Mouse (Mus musculus) left cerebral cortex, adult 11 months (tissue): ENCODE data around the gene Traf4.

Experiments
- DNase-seq: peaks from one replicate; pipeline ENCODE4 v3.0.0; 2022; ENCODE audit warnings: low spot score

Gene Traf4

DNA sequence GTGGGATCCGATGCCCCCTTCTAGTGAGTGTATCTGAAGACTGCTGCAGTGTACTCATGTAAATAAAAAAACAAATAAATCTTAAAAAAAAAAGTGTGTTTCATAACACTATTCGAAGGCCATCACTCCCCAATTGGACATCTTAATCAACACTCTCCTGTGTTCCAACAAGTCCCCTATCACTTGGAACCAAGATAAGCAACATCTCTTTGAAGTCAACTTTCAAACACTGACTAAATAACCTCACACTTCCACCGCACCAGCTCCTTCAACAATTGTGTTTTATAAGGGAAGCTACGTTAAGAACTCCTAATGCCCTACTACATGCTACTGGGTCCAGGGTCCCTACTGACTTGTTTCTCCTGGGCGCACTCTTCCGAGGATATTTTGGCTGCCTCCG is 17.1 kb upstream of the Traf4 start:
- no peak for DNase-seq

DNA sequence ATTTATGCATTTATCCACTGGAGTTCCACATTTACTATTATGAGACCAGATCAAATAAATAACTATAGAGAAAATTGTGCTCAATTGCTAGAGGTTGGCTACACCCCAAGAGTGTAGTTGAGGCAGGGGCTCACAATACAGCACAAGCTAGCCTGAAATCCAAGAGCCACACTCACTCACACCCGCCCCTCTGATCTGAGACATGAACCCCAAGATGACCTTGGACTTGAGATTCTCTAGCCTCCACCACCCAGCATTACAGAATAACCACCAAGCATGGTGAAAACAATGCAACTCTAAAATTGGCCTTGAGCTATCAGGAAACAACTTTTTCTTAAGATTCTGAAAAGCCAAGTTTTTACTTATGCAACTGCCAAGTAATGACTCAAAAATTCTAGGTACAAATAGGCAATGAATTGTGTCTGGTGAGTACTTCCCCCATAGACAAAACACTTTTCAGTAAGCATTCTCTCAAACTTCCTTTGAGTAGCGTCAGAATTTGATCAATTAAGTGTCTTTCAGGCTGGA is 16.5 kb upstream of the Traf4 start:
- DNase-seq = no peak

DNA sequence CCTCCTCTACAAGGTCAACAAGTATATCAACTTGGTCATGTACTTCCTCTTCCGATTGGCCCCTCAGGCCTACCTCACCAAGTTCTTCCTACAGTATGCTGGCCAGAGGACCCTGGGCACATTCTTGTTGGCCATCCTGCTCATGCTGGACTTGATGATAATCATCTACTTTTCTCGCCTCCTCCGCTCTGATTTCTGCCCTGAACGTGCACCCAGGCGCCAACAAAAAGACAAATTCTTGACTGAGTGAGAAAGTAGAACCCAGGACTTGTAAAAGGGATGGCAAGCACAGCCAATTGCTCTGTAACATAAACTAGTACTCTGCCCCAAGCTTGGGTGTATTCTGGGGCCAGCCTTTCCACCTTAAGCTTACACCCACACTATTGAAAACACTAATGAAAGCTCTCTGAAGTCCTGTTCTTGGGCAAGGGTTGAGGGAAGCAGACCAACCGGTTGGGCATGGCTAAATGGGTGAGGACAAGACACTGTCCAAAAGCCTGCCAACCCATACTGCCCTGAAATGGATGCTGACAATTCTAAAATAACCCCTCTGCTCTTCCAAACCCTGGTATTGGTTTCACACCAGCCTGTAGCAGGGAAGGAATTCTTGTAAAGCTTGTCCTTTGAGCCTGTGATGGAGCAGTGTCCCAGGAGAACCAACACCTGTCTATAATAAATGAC is 14.8 kb upstream of the Traf4 start:
- no peak for DNase-seq

DNA sequence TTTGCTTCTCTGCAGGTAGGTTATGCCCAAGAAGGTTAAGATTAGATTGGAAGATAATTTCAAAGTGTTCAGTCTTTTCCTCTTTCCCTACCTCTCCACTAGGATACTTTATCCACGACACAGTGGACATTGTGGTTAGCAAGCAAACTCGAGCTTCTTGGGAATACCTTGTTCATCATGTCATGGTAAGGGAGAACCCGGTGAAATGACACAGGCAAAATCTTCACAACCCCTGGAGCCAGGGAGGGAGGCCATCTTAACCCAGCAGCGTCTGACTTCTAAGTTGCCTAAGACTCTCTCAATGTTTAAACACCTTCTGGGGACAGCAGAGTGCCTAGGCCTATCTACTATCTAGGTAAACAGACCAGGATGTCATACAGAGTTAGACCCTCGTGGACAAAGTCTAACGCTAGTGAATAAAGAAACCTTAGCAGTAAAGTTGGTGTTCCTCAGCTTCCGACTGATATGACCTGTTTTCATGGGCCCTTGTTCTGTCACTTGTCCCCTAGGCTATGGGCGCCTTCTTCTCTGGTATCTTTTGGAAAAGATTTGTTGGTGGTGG is 14.1 kb upstream of the Traf4 start:
- no peak for DNase-seq

DNA sequence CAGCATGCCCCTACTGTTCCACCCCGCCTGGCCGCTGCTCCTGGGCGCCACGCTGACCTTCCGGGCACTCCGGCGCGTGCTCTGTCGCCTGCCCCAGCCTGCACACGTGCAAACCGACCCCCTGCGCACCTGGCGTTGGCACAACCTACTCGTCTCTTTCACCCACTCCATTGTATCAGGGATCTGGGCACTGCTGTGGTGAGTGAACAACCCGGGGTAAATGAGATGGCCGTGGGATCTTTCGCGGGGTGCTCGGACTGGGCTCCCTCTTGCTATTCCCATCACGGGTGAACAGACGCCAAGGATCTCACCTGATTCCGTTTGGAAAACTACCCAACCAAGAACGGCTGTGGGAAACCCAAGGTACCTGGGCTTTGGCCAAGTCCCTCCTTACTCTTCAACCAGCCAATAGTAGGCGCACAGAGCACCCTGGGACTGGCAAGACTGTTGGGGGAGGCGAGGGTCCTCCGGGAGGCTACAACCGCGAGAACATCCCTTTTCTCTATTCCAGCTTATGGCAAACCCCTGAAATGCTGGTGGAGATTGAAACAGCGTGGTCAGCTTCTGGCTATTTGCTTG is 13.6 kb upstream of the Traf4 start:
- DNase-seq = no peak

DNA sequence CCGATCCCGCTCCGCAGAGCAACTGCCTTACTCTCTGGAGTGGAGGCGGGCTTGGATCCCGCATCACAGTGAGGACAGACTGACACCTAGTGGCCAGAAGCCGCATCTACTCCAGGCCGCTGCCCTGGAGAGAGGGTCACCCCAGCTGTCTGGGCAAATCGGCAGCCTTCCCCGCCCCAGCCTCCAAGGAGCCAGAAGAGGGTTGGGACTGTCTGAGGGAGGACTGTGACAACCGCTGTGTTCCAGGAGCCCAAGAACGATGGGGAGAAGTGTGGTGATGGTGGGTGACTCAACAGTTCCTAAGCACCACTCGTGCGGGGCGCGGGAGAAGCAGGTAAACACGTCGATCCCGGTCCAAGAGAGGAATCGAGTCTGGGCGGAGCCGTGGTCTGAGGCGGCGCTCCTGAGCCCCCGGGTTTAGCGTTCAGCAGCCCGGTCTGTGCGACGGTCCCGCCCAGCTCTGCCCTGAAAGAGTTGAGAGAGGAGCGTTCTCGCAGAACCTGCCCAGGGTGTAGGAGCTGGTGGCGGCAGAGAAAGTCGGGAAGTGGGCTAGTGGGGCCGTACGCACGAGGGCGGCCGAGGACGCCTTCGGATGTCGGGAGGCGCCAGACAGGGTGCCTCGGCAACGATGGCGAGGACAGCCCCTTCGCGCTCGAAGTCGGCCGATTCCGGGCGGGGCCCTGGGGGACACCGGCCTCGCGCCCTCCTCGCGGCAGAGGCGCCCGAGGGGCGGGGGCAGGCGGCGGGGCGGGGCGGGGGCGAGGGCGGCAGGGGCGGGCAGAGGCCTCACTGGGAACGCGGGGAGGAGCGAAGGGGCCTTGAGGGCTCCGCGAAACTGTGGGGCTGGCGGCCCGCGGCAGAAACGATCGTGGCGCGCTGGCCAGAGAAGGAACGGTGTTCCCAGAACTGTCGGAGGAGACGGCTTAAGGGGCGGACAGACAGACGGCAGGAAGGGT is 12.8 kb upstream of the Traf4 start:
- peak; percentile 90 for DNase-seq

DNA sequence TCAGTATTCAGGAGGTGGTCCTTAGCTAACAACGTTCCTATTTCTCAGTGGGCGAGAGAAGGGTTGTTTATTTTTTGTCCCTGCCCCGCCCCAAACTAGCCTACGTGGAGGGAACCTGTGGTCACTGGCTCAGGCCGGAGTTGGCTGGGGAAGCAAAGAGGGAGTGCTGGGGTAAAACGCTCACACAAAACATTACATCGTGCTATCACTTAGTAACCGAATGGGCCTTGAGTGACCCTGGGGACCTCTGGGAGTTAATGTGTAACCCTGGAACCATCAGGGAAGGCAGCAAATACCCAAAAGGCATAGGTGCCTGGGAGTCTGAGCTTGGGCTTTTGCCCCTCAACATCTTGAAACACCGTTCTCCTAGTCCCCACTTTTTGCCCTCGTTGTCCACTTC is 12.0 kb upstream of the Traf4 start:
- no peak for DNase-seq

DNA sequence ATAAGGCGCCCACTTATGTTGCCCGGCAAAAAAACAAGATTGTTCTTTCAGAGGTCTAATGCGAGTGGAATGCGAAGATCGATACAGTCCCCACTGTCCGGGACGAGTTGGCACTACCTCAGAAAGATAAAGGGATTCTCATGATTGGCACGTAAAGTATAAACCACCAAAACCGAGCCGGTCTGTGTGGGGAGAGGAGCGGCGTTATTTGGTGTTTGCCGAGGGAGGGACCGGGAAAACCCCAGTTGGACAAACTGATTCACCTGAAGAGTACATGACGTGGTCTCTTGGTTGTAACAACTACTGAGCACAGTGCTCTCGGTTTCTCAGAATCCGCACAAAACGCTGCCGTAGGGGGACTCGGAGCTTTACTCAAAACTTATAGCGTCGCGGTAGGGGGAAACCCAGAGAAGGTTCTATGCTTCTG is 11.5 kb upstream of the Traf4 start:
- no peak for DNase-seq

DNA sequence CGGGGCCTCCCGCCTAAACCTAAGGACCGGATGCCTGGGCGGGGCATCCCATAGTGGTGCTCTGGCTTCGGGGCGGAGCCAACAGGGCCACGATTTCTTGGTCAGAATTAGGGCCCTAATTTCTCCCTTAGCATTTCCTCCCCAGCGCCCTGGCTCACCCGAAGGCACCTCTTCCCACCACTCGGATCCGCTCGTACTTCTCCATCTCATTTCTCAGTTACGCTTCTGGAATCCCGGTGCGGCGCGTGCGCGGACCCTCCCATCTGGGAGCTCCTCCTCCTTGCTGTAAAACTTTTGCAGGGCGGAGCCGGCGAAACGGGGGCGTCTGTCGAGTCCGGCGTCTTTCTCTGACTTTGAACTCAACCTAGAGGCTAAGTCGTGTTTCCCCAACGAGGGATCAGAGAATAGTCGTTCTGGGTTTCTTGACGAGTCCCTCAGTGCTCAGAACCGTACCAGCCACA is 11.0 kb upstream of the Traf4 start, which contains the start of the genes Nek8 and Tlcd1:
TSS of gene Nek8 (minus strand) at position 274 of the 461 bp plus-strand sequence.
TSS of gene Tlcd1 (plus strand) at position 310 of the 461 bp plus-strand sequence.
- DNase-seq = peak; percentile 72

DNA sequence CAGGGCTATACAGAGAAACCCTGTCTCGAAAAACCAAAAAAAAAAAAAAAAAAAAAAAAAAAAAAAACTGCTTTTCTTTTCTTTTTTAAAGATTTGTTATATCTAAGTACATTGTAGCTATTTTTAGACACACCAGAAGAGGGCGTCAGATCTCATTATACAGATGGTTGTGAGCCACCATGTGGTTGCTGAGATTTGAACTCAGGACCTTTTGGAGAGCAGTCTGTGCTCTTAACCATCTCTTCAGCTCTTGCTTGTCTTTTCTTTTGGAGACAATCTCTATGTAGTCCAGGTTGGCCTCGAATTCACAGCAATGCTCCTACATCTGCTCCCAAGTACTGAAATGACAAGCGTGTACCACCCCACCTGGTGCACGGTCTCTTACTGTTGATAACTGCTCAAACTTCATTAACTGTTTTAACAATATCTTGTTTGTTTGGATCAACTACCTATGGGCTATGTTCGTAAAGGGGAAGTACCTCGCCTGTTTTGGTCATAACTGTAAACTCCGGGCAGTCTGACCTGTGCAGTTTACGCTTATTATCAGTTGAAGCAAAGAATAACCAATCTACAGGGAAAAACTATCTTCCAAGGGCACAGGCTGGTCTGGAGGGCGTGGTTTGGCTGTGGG is 10.5 kb upstream of the Traf4 start:
- no peak for DNase-seq

DNA sequence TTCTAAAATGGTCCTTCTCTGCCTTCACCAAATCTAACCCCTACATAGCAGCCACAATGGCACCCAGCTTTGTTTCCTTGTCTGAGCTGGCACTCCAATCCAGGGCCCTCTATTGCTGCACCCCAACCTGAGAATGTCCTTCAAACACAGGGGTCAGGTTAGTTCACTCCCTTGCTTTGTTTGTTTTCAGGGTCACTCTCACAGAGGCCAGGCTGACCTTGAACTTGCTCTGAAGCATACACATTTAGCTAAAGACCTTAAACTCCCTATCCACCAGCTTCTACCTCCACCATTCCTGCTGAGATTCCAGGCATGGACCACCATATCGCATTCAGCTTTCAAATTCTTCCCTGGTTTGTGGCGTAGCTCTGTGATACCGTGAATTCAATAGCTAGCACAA is 9.1 kb upstream of the Traf4 start:
- DNase-seq = no peak

DNA sequence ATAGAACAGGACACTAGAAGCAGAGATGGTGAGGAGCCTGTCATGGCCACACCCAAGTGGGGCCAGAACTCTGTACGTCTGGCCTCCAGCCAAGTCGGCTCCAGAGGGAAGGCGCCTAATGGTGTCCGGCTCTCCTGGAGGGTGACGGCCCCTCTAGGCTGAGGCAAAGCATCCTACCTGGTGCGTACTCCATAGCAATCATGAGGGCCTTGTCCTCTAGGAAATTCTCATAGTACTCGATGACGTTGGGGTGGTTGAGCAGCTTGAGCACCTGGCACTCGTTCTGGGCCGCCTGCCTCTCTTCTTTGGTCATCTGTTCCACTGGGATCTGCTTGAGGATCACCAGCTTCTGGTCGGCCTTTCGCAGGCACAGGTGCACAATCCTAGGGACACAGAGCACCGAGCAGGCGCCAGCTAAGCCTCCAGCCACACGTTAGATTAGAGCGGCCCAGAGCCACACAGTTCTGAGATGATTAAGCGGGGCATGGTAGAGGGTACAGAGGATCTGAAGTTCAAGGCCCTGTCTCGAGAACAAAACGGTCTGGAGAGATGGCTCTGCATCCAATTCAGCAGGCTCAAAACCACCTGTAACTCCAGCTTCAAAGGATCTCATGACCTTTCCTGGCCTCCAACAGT is 7.5 kb upstream of the Traf4 start:
- DNase-seq = no peak

DNA sequence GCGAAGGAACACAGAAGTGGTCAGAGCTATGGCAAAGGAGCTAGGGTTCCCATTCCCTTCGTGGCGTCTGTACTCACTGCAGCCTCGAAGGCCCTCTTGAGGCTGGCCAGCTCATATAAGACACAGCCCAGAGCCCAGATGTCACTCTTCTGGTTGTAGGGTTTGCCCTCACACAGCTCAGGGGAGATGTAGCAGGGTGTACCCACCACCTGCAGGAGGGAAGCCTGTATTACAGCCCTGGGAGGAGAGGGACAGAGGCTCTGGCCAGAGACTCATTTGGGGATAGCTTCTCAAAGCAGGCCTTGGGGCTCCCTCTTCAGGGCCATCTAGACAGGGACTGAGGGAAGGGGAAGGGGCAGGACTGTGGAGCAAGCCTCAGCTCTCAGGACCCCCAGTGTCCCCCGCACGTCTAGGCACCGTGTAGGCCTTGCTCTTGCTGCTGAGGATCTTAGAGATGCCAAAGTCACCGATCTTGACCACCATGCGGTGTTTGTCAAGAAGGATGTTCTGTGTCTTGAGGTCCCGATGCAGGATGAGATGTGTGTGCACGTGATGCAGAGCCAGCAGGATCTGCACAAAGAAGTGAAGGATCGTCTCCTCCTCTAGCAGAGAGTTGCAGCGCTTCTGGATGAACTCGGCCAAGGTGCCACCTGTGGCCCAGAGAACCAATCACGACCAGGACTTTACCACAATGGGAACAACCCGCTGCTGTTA is 6.8 kb upstream of the Traf4 start:
- no peak for DNase-seq

DNA sequence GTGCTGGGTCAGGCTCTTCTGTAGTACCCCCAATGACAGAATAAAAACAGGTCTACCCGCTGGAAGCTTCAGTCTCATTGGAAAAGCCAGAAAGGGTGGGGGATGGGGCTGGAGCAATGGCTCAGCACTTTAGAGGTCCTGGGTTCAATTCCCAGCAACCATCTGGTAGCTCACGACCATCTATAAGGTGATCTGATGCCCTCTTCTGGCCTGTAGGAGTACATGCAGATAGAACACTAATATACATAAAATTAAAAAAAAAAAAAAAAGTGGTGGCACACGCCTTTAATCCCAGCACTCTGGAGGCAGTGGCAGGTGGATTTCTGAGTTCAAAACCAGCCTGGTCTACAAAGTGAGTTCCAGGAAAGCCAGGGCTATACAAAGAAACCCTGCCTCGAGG is 5.9 kb upstream of the Traf4 start:
- DNase-seq = no peak

DNA sequence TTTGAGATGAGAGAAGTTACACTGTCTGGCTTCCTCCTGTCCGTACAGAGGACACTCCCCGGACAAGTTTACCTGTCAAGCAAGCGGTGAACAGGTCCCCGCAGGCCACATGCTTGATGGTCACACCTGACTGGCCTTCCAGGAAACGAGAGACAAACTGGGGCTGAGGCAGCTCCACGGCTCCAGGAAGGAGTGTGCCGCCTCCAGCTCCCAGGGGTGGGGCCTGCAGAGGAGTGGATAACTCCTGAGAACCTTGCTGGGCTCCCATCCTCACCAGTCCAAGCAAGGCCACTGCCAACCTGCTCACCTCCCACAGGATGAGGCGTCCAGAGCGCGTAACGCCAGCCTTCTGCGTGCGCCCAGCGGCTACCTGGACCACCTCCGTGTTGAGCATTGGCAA is 4.9 kb upstream of the Traf4 start:
- no peak for DNase-seq

DNA sequence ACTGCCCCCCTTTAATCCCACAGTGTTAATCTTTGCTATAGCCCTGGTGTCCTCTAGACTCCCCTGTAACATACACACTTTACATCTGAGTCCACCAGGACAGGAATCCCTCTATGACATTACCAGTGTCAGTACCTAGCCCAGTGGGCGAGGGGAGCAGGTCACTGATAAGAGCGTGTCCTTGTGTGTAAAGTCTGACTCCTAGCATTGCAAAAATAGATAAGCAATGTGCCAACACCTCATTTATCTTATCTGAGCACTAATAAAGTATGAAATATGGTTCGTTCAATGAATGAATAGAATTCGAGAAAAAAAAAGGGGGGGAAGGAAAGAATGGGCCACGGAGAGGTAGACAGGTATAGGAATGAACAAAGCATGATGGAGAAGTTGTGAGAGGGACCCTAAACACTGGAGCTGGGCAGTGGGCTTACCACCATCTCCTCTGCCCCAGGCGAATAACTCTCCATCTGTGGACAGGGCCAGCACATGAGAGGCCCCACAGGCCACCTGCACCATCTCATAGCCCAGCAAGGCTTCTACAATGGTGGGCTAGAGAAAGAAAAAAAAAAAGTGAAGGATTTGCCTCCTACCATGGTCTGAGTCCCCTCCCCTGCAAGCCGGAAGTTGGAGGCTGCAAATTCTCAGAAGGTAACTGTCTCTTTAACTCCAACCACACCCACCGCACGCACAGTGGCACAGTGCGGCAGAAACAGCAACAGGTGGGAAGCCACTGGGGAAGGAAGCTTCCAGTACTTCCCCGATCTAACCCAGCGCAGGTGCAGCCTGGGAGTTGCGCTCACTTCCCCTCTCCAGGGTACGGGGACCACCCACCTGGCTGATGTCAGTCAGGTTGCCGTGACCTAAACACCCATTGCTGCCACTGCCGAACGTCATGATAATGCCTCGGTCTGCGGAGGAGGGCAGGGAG is 3.4 kb upstream of the Traf4 start:
- no peak for DNase-seq

DNA sequence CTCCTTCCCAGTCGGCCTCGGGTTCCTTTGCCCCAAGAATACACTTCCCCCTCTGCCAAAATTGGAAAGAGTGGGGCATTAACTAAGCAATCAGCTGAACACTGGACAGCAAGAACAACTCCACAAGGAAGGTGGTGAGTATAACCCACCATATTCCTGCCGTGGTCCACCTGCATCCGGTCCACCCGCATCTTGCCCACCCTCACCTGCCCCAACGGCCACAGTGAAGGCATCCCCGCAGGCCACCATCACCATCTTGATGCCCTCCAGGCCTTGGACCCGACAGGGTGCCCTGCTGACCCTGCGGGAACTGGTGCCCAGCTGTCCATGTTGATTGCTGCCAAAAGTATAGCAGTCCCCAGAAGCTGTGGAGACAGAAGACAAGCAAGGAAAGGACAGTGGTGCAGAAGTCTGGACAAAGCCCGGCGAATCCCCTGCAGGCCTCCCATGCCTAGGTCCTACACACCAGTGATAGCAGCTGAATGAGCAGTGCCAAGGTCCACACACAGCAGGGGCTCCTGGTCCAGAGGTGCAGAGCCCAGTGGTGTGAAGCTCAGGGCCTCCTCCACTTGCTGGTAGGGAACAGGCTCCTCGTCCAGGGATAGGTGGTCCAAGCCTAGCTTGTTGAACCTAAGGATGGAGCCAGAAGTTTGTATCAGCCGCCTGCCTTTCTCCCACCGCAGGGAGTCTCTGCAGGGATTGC is 2.0 kb upstream of the Traf4 start:
- no peak for DNase-seq

DNA sequence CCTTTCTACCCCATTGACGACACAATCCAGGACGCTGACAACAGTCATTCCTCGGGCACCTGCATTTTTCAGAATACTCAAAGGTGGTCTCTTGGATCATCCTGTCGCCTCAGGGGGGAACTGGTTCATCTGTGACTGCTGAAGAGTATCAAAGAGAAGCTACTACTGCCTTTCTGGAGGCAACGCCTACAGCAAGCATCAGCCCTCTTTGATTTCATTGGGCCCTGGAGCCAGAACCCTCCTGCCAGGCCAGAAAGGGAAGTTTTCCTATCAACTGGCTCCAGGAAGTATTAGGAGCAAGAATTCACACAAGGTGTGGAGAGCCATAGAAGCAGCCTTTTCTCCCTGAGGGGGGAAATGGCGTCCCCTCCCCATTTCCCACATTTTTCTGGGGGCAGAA is 1.3 kb upstream of the Traf4 start:
- no peak for DNase-seq

DNA sequence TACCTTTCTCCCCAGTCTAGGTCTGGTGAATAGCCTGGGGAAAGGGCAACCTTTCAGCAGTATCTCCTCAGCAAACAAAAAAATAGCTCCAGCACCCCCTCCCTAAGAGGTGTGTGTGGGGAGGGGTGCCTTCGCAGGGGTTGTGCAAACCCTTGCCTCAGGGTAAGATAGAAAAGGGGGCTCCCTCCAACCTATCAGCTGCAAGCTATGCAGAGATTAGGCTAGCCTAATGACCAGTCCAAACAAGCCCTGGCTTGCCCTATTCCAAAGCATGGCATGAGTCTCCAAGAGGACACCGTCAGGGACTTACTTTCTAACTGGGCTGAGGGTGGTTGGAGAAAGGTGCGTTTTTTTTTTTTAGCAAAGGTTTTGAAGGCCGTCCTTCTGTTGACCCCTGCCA is 772 bp upstream of the Traf4 start:
- no peak for DNase-seq
